Mouse (Mus musculus): ENCODE measurements at regions not wholly inside any gene's neighbourhood (a gene's known extent, or its start where the extent isn't known, plus 50 kb on each side); places are given as distances from the start of the nearest gene placed in this dataset.

DNA sequence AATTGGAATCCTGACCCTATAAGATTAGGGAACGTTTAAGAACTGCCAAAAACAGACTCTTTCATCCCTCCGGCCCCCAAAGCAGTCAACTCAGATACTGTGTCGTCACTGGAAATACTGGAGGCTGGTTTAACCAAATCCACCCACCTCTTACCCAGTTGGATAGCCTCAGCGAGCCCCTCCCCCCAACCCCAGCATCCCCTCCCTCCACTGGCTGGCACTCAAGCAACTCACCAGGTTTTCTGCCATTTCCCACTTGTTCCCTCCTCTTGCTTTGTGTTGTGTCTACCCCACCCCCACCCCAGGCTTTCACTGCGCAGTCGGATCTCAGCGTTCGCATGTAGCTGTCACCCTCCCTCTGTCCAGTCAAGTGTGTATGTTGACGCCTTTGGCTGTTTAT is 68.1 kb upstream of the Fst start:
- no peak for TF ChIP-seq CTCF (IDR thresholded peaks at IDR 0.05; ENCODE audit: low read depth, low read length)
- TF ChIP-seq POLR2A (IDR thresholded peaks at IDR 0.05; ENCODE audit: extremely low read depth, insufficient read depth, low read length) = no peak

All from liver, adult 2 months (tissue).